Mouse (Mus musculus): ENCODE data around the gene Jazf1. TPM values are rescaled to one million over a fixed set of nuclear protein-coding genes. Genes with fewer than 3 reads are reported as not detected.

Gene Jazf1
- polyA plus RNA-seq, 1 experiment from 2014 or later, result 11.5 TPM

GRCm38 (mm10) chr6:53006032-53006431 is 62.4 kb downstream of the Jazf1 start:
- H3K27ac ChIP-seq (ENCODE audit: poor library complexity, severe bottlenecking), result no peak overlapping the region
- ATAC-seq (ENCODE audit: insufficient number of reproducible peaks, low FRiP score), result no peak
- 51% methylated on average over 3 of the region's 3 CpGs for WGBS
- H3K4me2 ChIP-seq, result no peak overlapping the region
- no peak overlapping the region for H3K4me3 ChIP-seq
- H3K27me3 ChIP-seq (replicated peaks), result no peaks in the 10 kb centered on the region
- H3K36me3 ChIP-seq, result no peaks in the 10 kb centered on the region
- peaks cover 13% of the 10 kb centered on the region for H3K4me1 ChIP-seq (replicated peaks)
- no peak overlapping the region for H3K9ac ChIP-seq
- no peaks in the 10 kb centered on the region for H3K9me3 ChIP-seq (replicated peaks)

DNA sequence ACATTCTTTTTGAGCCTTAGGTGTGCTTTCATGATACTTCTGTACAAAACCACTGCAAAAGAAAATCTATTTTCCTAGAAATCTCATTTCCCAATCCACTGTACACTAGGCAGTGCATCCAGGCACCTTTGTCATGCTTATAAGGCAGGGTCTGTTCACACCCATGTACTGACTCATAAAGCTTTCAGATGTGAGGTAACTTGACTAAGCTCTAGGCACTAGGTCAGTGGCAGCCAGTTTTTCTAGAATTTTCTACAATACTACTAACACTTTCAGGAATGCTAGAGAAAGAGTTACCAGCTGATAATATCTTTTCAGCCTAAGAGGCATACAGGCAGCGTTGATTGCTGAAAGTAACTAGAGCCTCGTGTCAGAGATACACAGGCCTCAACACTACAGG is 62.9 kb downstream of the Jazf1 start:
- H3K36me3 ChIP-seq, result no peaks in the 10 kb centered on the region
- H3K27me3 ChIP-seq (replicated peaks), result no peaks in the 10 kb centered on the region
- ATAC-seq (ENCODE audit: insufficient number of reproducible peaks, low FRiP score), result no peak
- no peak overlapping the region for H3K27ac ChIP-seq (ENCODE audit: poor library complexity, severe bottlenecking)
- no peak overlapping the region for H3K4me2 ChIP-seq
- H3K4me3 ChIP-seq, result no peak overlapping the region
- H3K9ac ChIP-seq, result no peak overlapping the region
- no peaks in the 10 kb centered on the region for H3K9me3 ChIP-seq (replicated peaks)
- 35% methylated on average over 2 of the region's 2 CpGs for WGBS
- H3K4me1 ChIP-seq (replicated peaks), result peaks cover 11% of the 10 kb centered on the region

- no peaks in the 10 kb centered on the region for H3K27me3 ChIP-seq (replicated peaks)
- peaks cover 7% of the 10 kb centered on the region for H3K4me1 ChIP-seq (replicated peaks)
- no peak for ATAC-seq (ENCODE audit: insufficient number of reproducible peaks, low FRiP score)
- H3K4me2 ChIP-seq, result no peak overlapping the region
- 65% methylated on average over 8 of the region's 8 CpGs for WGBS
- no peaks in the 10 kb centered on the region for H3K9me3 ChIP-seq (replicated peaks)
- no peak overlapping the region for H3K9ac ChIP-seq
- no peak overlapping the region for H3K27ac ChIP-seq (ENCODE audit: poor library complexity, severe bottlenecking)
- no peak overlapping the region for H3K4me3 ChIP-seq
- no peaks in the 10 kb centered on the region for H3K36me3 ChIP-seq
Observed at GRCm38 (mm10) chr6:52990816-52991215, 77.6 kb downstream of the Jazf1 start.

GRCm38 (mm10) chr6:52987905-52988640 is 80.4 kb downstream of the Jazf1 start:
- Histone ChIP-seq H3K9ac (no peak overlapping the region), H3K4me2 (no peak overlapping the region), H3K27me3 (replicated peaks) (no peaks in the 10 kb centered on the region), H3K4me1 (replicated peaks) (peaks cover 7% of the 10 kb centered on the region), H3K36me3 (no peaks in the 10 kb centered on the region), H3K27ac (ENCODE audit: poor library complexity, severe bottlenecking) (no peak overlapping the region), H3K4me3 (no peak overlapping the region), H3K9me3 (replicated peaks) (no peaks in the 10 kb centered on the region)
- WGBS, result 76% methylated on average over 6 of the region's 6 CpGs
- ATAC-seq (ENCODE audit: insufficient number of reproducible peaks, low FRiP score), result no peak

DNA sequence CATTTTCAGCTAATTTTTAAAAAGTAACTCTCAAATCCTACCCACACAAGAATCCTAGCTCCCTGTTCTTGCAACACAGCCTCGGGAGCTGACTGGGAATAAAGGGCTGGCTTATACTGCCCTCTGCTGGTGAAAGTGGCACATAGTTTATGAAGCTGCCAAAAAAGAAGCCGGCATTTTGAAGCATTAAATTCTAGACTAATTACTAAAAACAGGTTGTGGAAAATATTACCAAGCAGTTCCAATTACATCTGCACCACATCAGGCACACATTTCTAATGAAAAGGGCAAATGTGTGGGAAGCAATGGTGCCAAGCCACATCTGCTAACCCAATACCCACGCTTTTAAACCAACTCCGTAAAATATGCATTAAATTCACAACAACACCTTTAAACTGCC is 81.0 kb downstream of the Jazf1 start:
- peaks cover 7% of the 10 kb centered on the region for H3K4me1 ChIP-seq (replicated peaks)
- no peaks in the 10 kb centered on the region for H3K9me3 ChIP-seq (replicated peaks)
- H3K4me2 ChIP-seq, result no peak overlapping the region
- no peak overlapping the region for H3K4me3 ChIP-seq
- H3K9ac ChIP-seq, result no peak overlapping the region
- no peaks in the 10 kb centered on the region for H3K27me3 ChIP-seq (replicated peaks)
- ATAC-seq (ENCODE audit: insufficient number of reproducible peaks, low FRiP score), result no peak
- 56% methylated on average over 4 of the region's 4 CpGs for WGBS
- H3K36me3 ChIP-seq, result no peaks in the 10 kb centered on the region
- H3K27ac ChIP-seq (ENCODE audit: poor library complexity, severe bottlenecking), result no peak overlapping the region

DNA sequence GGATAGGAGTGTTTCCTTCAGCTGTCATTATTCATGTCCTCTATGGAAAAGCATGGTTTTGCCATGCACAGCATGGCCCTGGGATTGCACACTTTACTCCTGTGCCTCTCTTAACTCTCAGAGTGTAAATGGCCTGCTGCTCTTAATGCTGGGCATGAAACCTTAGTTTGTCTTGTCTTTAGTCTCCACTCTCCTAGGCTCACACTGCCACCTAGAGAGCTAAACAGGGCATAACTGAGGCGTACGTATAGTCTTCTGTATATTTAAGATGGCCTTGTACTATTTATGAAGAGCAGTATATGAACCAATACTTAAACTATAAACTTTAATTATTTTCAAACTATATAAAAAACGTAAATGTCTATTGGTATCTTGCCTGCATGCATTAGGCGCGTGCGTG is 86.3 kb downstream of the Jazf1 start:
- Histone ChIP-seq H3K27ac (ENCODE audit: poor library complexity, severe bottlenecking) (no peak overlapping the region), H3K4me1 (replicated peaks) (no peaks in the 10 kb centered on the region), H3K4me3 (no peak overlapping the region), H3K36me3 (no peaks in the 10 kb centered on the region), H3K4me2 (no peak overlapping the region), H3K9me3 (replicated peaks) (no peaks in the 10 kb centered on the region), H3K9ac (no peak overlapping the region), H3K27me3 (replicated peaks) (no peaks in the 10 kb centered on the region)
- ATAC-seq (ENCODE audit: insufficient number of reproducible peaks, low FRiP score), result no peak
- 83% methylated on average over 6 of the region's 6 CpGs for WGBS

GRCm38 (mm10) chr6:52979503-52979902 is 88.9 kb downstream of the Jazf1 start:
- H3K27ac ChIP-seq (ENCODE audit: poor library complexity, severe bottlenecking), result no peak overlapping the region
- no peak overlapping the region for H3K9ac ChIP-seq
- H3K36me3 ChIP-seq, result no peaks in the 10 kb centered on the region
- H3K4me2 ChIP-seq, result no peak overlapping the region
- H3K4me1 ChIP-seq (replicated peaks), result no peaks in the 10 kb centered on the region
- no peak overlapping the region for H3K4me3 ChIP-seq
- WGBS, result 81% methylated on average over 6 of the region's 6 CpGs
- no peaks in the 10 kb centered on the region for H3K9me3 ChIP-seq (replicated peaks)
- H3K27me3 ChIP-seq (replicated peaks), result no peaks in the 10 kb centered on the region
- no peak for ATAC-seq (ENCODE audit: insufficient number of reproducible peaks, low FRiP score)

DNA sequence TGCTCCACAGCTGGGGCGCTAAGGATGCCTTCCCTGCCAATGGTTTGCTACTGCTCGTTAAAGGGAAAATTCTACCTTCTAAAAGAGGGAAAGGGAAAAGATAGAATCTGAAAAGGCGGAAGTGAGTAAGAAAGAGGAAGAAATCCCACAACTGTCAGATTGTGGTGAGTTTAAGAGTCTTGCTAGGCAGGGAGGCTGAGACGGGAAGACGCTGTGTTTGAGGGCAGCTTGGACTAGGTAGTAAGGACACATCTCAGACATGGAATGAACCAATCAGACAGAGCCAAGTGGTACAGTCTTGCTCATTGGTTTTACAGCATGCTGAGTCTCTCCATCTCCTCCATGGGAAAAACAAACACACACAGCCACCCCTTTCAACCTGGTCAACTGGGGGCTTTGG is 95.1 kb downstream of the Jazf1 start:
- Histone ChIP-seq H3K27me3 (replicated peaks) (no peaks in the 10 kb centered on the region), H3K9me3 (replicated peaks) (no peaks in the 10 kb centered on the region), H3K27ac (ENCODE audit: poor library complexity, severe bottlenecking) (no peak overlapping the region), H3K4me3 (no peak overlapping the region), H3K9ac (no peak overlapping the region), H3K4me1 (replicated peaks) (peaks cover 6% of the 10 kb centered on the region), H3K36me3 (no peaks in the 10 kb centered on the region), H3K4me2 (no peak overlapping the region)
- no peak for ATAC-seq (ENCODE audit: insufficient number of reproducible peaks, low FRiP score)
- 88% methylated on average over 5 of the region's 5 CpGs for WGBS

DNA sequence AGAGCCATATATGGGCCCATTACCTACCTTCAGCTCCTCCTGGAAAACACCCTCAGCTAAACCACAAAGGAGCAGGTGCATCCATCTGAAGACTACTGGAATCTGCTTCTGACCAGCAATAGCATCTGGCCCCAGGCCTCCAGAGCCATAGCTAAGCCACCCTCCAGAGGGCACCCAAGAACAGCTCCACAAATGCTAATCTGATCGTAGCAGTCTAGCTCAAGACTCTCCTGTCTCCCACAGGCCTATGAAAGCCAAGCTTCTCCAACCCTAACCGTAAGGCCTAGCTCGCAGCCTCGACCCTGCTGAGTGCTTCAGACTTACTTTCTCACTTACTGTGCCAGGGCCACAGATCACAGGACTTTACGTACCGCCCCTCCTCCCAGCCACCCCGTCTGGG is 96.3 kb downstream of the Jazf1 start:
- WGBS, result 66% methylated on average over 7 of the region's 7 CpGs
- H3K9me3 ChIP-seq (replicated peaks), result no peaks in the 10 kb centered on the region
- H3K27me3 ChIP-seq (replicated peaks), result no peaks in the 10 kb centered on the region
- H3K4me2 ChIP-seq, result no peak overlapping the region
- peaks cover 15% of the 10 kb centered on the region for H3K4me1 ChIP-seq (replicated peaks)
- no peak for ATAC-seq (ENCODE audit: insufficient number of reproducible peaks, low FRiP score)
- H3K27ac ChIP-seq (ENCODE audit: poor library complexity, severe bottlenecking), result no peak overlapping the region
- no peak overlapping the region for H3K4me3 ChIP-seq
- H3K36me3 ChIP-seq, result no peaks in the 10 kb centered on the region
- H3K9ac ChIP-seq, result no peak overlapping the region

GRCm38 (mm10) chr6:52969717-52970261 is 98.6 kb downstream of the Jazf1 start:
- Histone ChIP-seq H3K4me1 (replicated peaks) (peaks cover 32% of the 10 kb centered on the region), H3K9ac (no peak overlapping the region), H3K9me3 (replicated peaks) (no peaks in the 10 kb centered on the region), H3K4me2 (no peak overlapping the region), H3K27ac (ENCODE audit: poor library complexity, severe bottlenecking) (no peak overlapping the region), H3K36me3 (no peaks in the 10 kb centered on the region), H3K27me3 (replicated peaks) (no peaks in the 10 kb centered on the region), H3K4me3 (no peak overlapping the region)
- ATAC-seq (ENCODE audit: insufficient number of reproducible peaks, low FRiP score), result no peak
- WGBS, result 88% methylated on average over 2 of the region's 2 CpGs

DNA sequence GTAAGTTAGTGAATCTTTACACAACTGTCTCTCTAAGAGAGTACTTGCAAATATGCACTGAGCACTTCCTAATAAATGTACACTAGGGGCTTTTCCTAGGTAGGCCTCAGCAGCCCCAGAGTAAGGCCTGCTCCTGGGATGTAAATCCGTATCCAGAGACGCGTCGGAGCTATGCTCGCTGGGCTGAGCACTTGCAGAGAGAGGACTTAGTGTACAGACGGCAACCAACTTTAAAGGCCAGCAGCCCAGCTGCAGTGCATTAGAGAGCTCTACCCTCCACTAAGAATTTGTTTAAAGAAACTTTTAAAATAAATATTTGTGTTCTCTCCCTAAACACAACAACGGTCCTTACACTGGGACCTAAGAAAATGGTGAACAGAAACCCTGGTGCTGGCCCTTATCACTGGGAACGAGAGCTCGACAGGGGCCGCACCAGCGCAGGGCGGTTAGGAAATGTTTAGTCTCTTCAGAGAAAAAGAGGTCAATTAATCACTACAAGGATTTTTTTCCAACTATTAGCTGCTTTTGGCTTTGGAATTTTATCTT is 100.0 kb downstream of the Jazf1 start:
- WGBS, result 34% methylated on average over 12 of the region's 12 CpGs
- no peak for ATAC-seq (ENCODE audit: insufficient number of reproducible peaks, low FRiP score)
- no peaks in the 10 kb centered on the region for H3K9me3 ChIP-seq (replicated peaks)
- H3K4me1 ChIP-seq (replicated peaks), result peaks cover 45% of the 10 kb centered on the region
- 0 out of 2 replicates have a peak overlapping the region, but pooled peaks have one; percentile 22 for H3K9ac ChIP-seq
- no peaks in the 10 kb centered on the region for H3K27me3 ChIP-seq (replicated peaks)
- H3K4me2 ChIP-seq, result peak overlapping the region; percentile 28; the same call in 1 of the 2 replicates
- H3K27ac ChIP-seq (ENCODE audit: poor library complexity, severe bottlenecking), result peak overlapping the region; percentile 53
- no peak overlapping the region for H3K4me3 ChIP-seq
- H3K36me3 ChIP-seq, result no peaks in the 10 kb centered on the region

All from heart, embryonic 12.5 days (tissue).